Mouse (Mus musculus): ENCODE data around the gene Ankrd23. TPM values are rescaled to one million over a fixed set of nuclear protein-coding genes. Genes with fewer than 3 reads are reported as not detected.

Ankrd23 gene
- polyA plus RNA-seq, 1 experiment from 2014 or later, result 10.6 TPM

- no peak overlapping the region for H3K27ac ChIP-seq
- 82% methylated on average over 5 of the region's 5 CpGs for WGBS
Measured at GRCm38 (mm10) chr1:36574196-36574955, 37.7 kb upstream of the Ankrd23 start.

DNA sequence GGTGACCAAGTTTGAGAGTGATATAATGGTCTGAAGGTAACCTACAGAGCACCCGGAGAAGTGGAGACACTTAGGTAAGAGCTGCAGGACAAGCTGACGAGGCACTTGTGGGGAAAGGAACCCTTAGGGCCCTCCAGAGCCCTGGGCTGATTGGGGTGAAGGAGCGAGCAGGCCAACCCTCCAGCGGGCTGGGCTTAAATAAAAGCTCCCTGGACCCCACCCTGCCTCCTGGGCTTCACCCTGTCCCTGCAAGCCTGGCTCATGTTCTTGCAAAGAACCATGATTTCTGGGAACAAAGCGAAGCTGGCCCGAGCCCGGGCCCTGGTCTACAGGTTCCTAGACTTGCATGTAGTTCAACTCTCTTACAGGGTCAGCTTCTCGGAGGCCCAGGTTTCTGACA lies 36.8 kb upstream of the Ankrd23 start:
- peaks cover 8% of the 10 kb centered on the region; the same call in 1 of the 2 replicates for H3K4me1 ChIP-seq (replicated peaks; ENCODE audit: control insufficient read depth, insufficient read depth, low read length)
- ATAC-seq (ENCODE audit: low FRiP score) (no peak), DNase-seq (ENCODE audit: low spot score) (no peak)
- H3K4me2 ChIP-seq (replicated peaks), result no peak overlapping the region
- H3K4me3 ChIP-seq (replicated peaks; ENCODE audit: low read length), result no peak overlapping the region
- WGBS, result 86% methylated on average over 8 of the region's 8 CpGs
- no peaks in the 10 kb centered on the region for H3K27me3 ChIP-seq (ENCODE audit: control insufficient read depth, insufficient read depth, low read length)
- H3K9me3 ChIP-seq (ENCODE audit: control insufficient read depth, low read length), result no peaks in the 10 kb centered on the region
- no peak overlapping the region for H3K27ac ChIP-seq
- no peak overlapping the region for H3K9ac ChIP-seq
- no peaks in the 10 kb centered on the region for H3K36me3 ChIP-seq (replicated peaks; ENCODE audit: control insufficient read depth, insufficient read depth)

More at GRCm38 (mm10) chr1:36574196-36574955, 37.7 kb upstream of the Ankrd23 start:
- no peak overlapping the region for H3K4me2 ChIP-seq (replicated peaks)
- H3K36me3 ChIP-seq (replicated peaks; ENCODE audit: control insufficient read depth, insufficient read depth), result no peaks in the 10 kb centered on the region
- peaks cover 8% of the 10 kb centered on the region; the same call in 1 of the 2 replicates for H3K4me1 ChIP-seq (replicated peaks; ENCODE audit: control insufficient read depth, insufficient read depth, low read length)
- ATAC-seq (ENCODE audit: low FRiP score), result no peak
- DNase-seq (ENCODE audit: low spot score), result no peak
- no peak overlapping the region for H3K9ac ChIP-seq
- no peaks in the 10 kb centered on the region for H3K9me3 ChIP-seq (ENCODE audit: control insufficient read depth, low read length)
- H3K27me3 ChIP-seq (ENCODE audit: control insufficient read depth, insufficient read depth, low read length), result no peaks in the 10 kb centered on the region
- no peak overlapping the region for H3K4me3 ChIP-seq (replicated peaks; ENCODE audit: low read length)

DNA sequence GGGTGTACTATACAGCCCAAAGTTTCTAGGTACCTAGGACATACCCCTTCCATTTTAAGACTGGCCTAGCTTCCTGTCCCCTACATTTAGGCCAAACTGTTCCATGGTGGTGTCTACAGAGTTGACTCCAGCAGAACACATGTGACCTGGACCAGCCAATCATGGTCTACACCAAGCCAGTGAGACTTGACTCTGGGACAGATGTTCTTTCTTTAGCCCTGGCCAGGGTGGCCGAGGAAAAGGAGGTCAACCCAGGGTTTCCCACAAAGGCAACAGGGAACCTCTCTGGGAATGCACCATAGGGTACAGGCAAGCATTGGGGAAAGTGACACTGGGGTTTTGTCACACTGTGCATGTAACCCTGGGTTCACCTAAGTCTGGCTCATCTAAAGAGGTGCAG lies 36.0 kb upstream of the Ankrd23 start:
- no peak overlapping the region for H3K27ac ChIP-seq
- H3K4me2 ChIP-seq (replicated peaks), result no peak overlapping the region
- peaks cover 8% of the 10 kb centered on the region; the same call in 1 of the 2 replicates for H3K4me1 ChIP-seq (replicated peaks; ENCODE audit: control insufficient read depth, insufficient read depth, low read length)
- H3K27me3 ChIP-seq (ENCODE audit: control insufficient read depth, insufficient read depth, low read length), result no peaks in the 10 kb centered on the region
- ATAC-seq (ENCODE audit: low FRiP score) (no peak), DNase-seq (ENCODE audit: low spot score) (no peak)
- WGBS, result 74% methylated on average over 1 of the region's 1 CpGs
- no peaks in the 10 kb centered on the region for H3K36me3 ChIP-seq (replicated peaks; ENCODE audit: control insufficient read depth, insufficient read depth)
- H3K9ac ChIP-seq, result no peak overlapping the region
- H3K9me3 ChIP-seq (ENCODE audit: control insufficient read depth, low read length), result no peaks in the 10 kb centered on the region
- H3K4me3 ChIP-seq (replicated peaks; ENCODE audit: low read length), result no peak overlapping the region

- ATAC-seq (ENCODE audit: low FRiP score), result no peak
- H3K27me3 ChIP-seq (ENCODE audit: control insufficient read depth, insufficient read depth, low read length), result no peaks in the 10 kb centered on the region
- DNase-seq (ENCODE audit: low spot score), result no peak
- no peak overlapping the region for H3K27ac ChIP-seq
- peaks cover 8% of the 10 kb centered on the region; the same call in 1 of the 2 replicates for H3K4me1 ChIP-seq (replicated peaks; ENCODE audit: control insufficient read depth, insufficient read depth, low read length)
- H3K4me3 ChIP-seq (replicated peaks; ENCODE audit: low read length), result no peak overlapping the region
- H3K9ac ChIP-seq, result no peak overlapping the region
- WGBS, result 59% methylated on average over 2 of the region's 2 CpGs
- no peak overlapping the region for H3K4me2 ChIP-seq (replicated peaks)
- H3K9me3 ChIP-seq (ENCODE audit: control insufficient read depth, low read length), result no peaks in the 10 kb centered on the region
- no peaks in the 10 kb centered on the region for H3K36me3 ChIP-seq (replicated peaks; ENCODE audit: control insufficient read depth, insufficient read depth)
Measured at GRCm38 (mm10) chr1:36572140-36572700, 35.5 kb upstream of the Ankrd23 start.

- no peaks in the 10 kb centered on the region for H3K36me3 ChIP-seq (replicated peaks; ENCODE audit: control insufficient read depth, insufficient read depth)
- 49% methylated on average over 6 of the region's 6 CpGs for WGBS
- H3K27me3 ChIP-seq (ENCODE audit: control insufficient read depth, insufficient read depth, low read length), result no peaks in the 10 kb centered on the region
- H3K9ac ChIP-seq, result no peak overlapping the region
- DNase-seq (ENCODE audit: low spot score) (no peak), ATAC-seq (ENCODE audit: low FRiP score) (no peak)
- no peak overlapping the region for H3K4me2 ChIP-seq (replicated peaks)
- H3K9me3 ChIP-seq (ENCODE audit: control insufficient read depth, low read length), result no peaks in the 10 kb centered on the region
- H3K27ac ChIP-seq, result no peak overlapping the region
- no peak overlapping the region for H3K4me3 ChIP-seq (replicated peaks; ENCODE audit: low read length)
- peaks cover 8% of the 10 kb centered on the region; the same call in 1 of the 2 replicates for H3K4me1 ChIP-seq (replicated peaks; ENCODE audit: control insufficient read depth, insufficient read depth, low read length)
Measured at GRCm38 (mm10) chr1:36571627-36572026, 34.9 kb upstream of the Ankrd23 start.

- no peak for ATAC-seq (ENCODE audit: low FRiP score)
- WGBS, result 89% methylated on average over 5 of the region's 5 CpGs
- DNase-seq (ENCODE audit: low spot score), result no peak
- Histone ChIP-seq H3K9ac (no peak overlapping the region), H3K27me3 (ENCODE audit: control insufficient read depth, insufficient read depth, low read length) (no peaks in the 10 kb centered on the region), H3K4me3 (replicated peaks; ENCODE audit: low read length) (no peak overlapping the region), H3K4me1 (replicated peaks; ENCODE audit: control insufficient read depth, insufficient read depth, low read length) (peaks cover 8% of the 10 kb centered on the region; the same call in 1 of the 2 replicates), H3K36me3 (replicated peaks; ENCODE audit: control insufficient read depth, insufficient read depth) (no peaks in the 10 kb centered on the region), H3K27ac (no peak overlapping the region), H3K9me3 (ENCODE audit: control insufficient read depth, low read length) (no peaks in the 10 kb centered on the region), H3K4me2 (replicated peaks) (no peak overlapping the region)
Measured at GRCm38 (mm10) chr1:36570320-36570719, 33.6 kb upstream of the Ankrd23 start.

- no peak overlapping the region for H3K4me2 ChIP-seq (replicated peaks)
- peaks cover 6% of the 10 kb centered on the region; the same call in 1 of the 2 replicates for H3K4me1 ChIP-seq (replicated peaks; ENCODE audit: control insufficient read depth, insufficient read depth, low read length)
- no peaks in the 10 kb centered on the region for H3K36me3 ChIP-seq (replicated peaks; ENCODE audit: control insufficient read depth, insufficient read depth)
- 53% methylated on average over 7 of the region's 7 CpGs for WGBS
- no peak overlapping the region for H3K4me3 ChIP-seq (replicated peaks; ENCODE audit: low read length)
- DNase-seq (ENCODE audit: low spot score) (no peak), ATAC-seq (ENCODE audit: low FRiP score) (no peak)
- H3K27ac ChIP-seq, result no peak overlapping the region
- H3K27me3 ChIP-seq (ENCODE audit: control insufficient read depth, insufficient read depth, low read length), result no peaks in the 10 kb centered on the region
- no peak overlapping the region for H3K9ac ChIP-seq
- no peaks in the 10 kb centered on the region for H3K9me3 ChIP-seq (ENCODE audit: control insufficient read depth, low read length)
Measured at GRCm38 (mm10) chr1:36569694-36570276, 33.1 kb upstream of the Ankrd23 start.

DNA sequence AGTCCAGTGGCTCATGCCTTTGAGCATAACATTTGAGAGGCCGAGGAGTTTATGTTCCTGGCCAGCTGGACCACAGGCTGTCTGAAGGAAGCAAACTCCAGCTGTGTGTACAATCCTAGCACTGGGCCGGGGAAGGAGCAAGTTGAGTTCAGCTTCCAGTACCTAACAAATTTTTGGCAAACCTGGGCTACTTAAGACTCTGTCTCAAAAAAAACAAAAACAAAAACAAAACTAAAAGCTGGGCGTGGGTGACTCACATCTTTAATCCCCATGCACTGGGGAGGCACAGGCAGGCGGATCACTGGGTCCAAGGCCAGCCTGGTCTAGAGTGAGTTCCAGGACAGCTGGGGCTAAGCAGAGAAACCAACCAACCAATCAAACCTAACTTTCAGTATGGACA lies 32.1 kb upstream of the Ankrd23 start:
- WGBS, result 82% methylated on average over 4 of the region's 4 CpGs

GRCm38 (mm10) chr1:36567818-36568603 lies 31.3 kb upstream of the Ankrd23 start:
- WGBS, result 38% methylated on average over 21 of the region's 21 CpGs
- no peaks in the 10 kb centered on the region for H3K27me3 ChIP-seq (ENCODE audit: control insufficient read depth, insufficient read depth, low read length)
- H3K27ac ChIP-seq, result no peak overlapping the region
- no peaks in the 10 kb centered on the region for H3K36me3 ChIP-seq (replicated peaks; ENCODE audit: control insufficient read depth, insufficient read depth)
- H3K4me1 ChIP-seq (replicated peaks; ENCODE audit: control insufficient read depth, insufficient read depth, low read length), result no peaks in the 10 kb centered on the region
- no peak for ATAC-seq (ENCODE audit: low FRiP score)
- DNase-seq (ENCODE audit: low spot score), result no peak
- no peaks in the 10 kb centered on the region for H3K9me3 ChIP-seq (ENCODE audit: control insufficient read depth, low read length)
- H3K4me3 ChIP-seq (replicated peaks; ENCODE audit: low read length), result no peak overlapping the region
- no peak overlapping the region for H3K4me2 ChIP-seq (replicated peaks)
- no peak overlapping the region for H3K9ac ChIP-seq

More for the DNA sequence above, 32.1 kb upstream of the Ankrd23 start:
- Histone ChIP-seq H3K4me2 (replicated peaks) (no peak overlapping the region), H3K4me1 (replicated peaks; ENCODE audit: control insufficient read depth, insufficient read depth, low read length) (no peaks in the 10 kb centered on the region), H3K27ac (no peak overlapping the region), H3K36me3 (replicated peaks; ENCODE audit: control insufficient read depth, insufficient read depth) (no peaks in the 10 kb centered on the region), H3K9ac (no peak overlapping the region), H3K9me3 (ENCODE audit: control insufficient read depth, low read length) (no peaks in the 10 kb centered on the region), H3K27me3 (ENCODE audit: control insufficient read depth, insufficient read depth, low read length) (no peaks in the 10 kb centered on the region), H3K4me3 (replicated peaks; ENCODE audit: low read length) (no peak overlapping the region)
- DNase-seq (ENCODE audit: low spot score) (no peak), ATAC-seq (ENCODE audit: low FRiP score) (no peak)

Data from hindbrain, embryonic 14.5 days (tissue).